Mouse (Mus musculus) CH12.LX (cell line): Measurements from ENCODE around the gene Csnk2b. TPM values are rescaled to one million over a fixed set of nuclear protein-coding genes. Genes with fewer than 3 reads are reported as not detected.

Source experiments
- DNase-seq: peaks from one replicate; pipeline ENCODE4 v3.0.0-alpha.2; 2013; ENCODE audit errors: extremely low read depth
- H3K27ac ChIP-seq: 2 replicates; pipeline ENCODE4 v1.5.1; 2012; ENCODE audit warnings: low read depth, mild to moderate bottlenecking, control low read depth, moderate library complexity; ENCODE audit not compliant: insufficient read depth
- H3K27me3 ChIP-seq: replicated peaks from 2 replicates; pipeline ENCODE3; 2012; ENCODE audit warnings: inconsistent platforms
- H3K36me3 ChIP-seq, 2 experiments: replicated peaks in 1 of 2; 2 replicates each; pipeline versions ENCODE3 to v1.6.1; 2012; ENCODE audit warnings: inconsistent platforms in 1 of 2, low read length in 1 of 2, mild to moderate bottlenecking in 1 of 2, mixed read lengths in 1 of 2, moderate library complexity in 1 of 2; ENCODE audit not compliant: control insufficient read depth in 1 of 2, insufficient read depth in 1 of 2
- H3K4me1 ChIP-seq, 2 experiments: 2 replicates each; pipeline ENCODE4 v1.6.1; 2012; ENCODE audit warnings: inconsistent platforms in 1 of 2, moderate library complexity in 1 of 2; ENCODE audit not compliant: insufficient read depth in 2 of 2, control insufficient read depth in 1 of 2
- H3K4me2 ChIP-seq: 2 replicates; pipeline ENCODE4 v1.6.1; 2012; ENCODE audit warnings: low read depth, mild to moderate bottlenecking, control low read depth; ENCODE audit not compliant: poor library complexity, insufficient read depth, severe bottlenecking
- H3K4me3 ChIP-seq, 3 experiments: fragments of 150-350 bp in 1 of 3; sonication (generic) in 1 of 3; replicated peaks in 1 of 3; 2 replicates each; pipeline versions ENCODE3 to v1.5.1; 2011 to 2012; ENCODE audit warnings: low read depth in 2 of 3, low read length in 2 of 3, mild to moderate bottlenecking in 2 of 3, moderate library complexity in 2 of 3, control low read depth in 1 of 3, improper control_type of control experiment in 1 of 3, inconsistent platforms in 1 of 3, mixed read lengths in 1 of 3; ENCODE audit not compliant: poor library complexity in 1 of 3
- H3K79me2 ChIP-seq: replicated peaks from 2 replicates; pipeline ENCODE4 v1.6.1; 2012; ENCODE audit warnings: mild to moderate bottlenecking, moderate library complexity; ENCODE audit not compliant: control insufficient read depth, poor library complexity, insufficient read depth, severe bottlenecking; ENCODE audit errors: extremely low read depth
- H3K9ac ChIP-seq: 2 replicates; pipeline ENCODE4 v1.6.1; 2012; ENCODE audit warnings: low read depth, mild to moderate bottlenecking, control low read depth, moderate library complexity; ENCODE audit not compliant: insufficient read depth
- H3K9me3 ChIP-seq: replicated peaks from 2 replicates; pipeline ENCODE3; 2012; ENCODE audit warnings: low read length, inconsistent platforms, mixed read lengths
- CHD1 ChIP-seq: IDR thresholded peaks from 2 replicates; pipeline ENCODE4 v1.6.1; 2012; ENCODE audit warnings: low read depth, low read length, improper control_type of control experiment, inconsistent platforms
- CTCF ChIP-seq, 2 experiments: IDR thresholded peaks in 1 of 2; conservative IDR thresholded peaks in 1 of 2; 2 replicates each; pipeline ENCODE4 v1.5.1; 2011 to 2012; ENCODE audit warnings: low read depth in 2 of 2, low read length in 2 of 2, improper control_type of control experiment in 1 of 2, inconsistent platforms in 1 of 2, mild to moderate bottlenecking in 1 of 2, moderate library complexity in 1 of 2
- ELF1 ChIP-seq: IDR thresholded peaks from 2 replicates; pipeline ENCODE4 v1.6.1; 2014; ENCODE audit warnings: low read depth, mild to moderate bottlenecking, inconsistent platforms, low read length, improper control_type of control experiment
- MEF2A ChIP-seq: IDR thresholded peaks from 2 replicates; pipeline ENCODE4 v1.6.1; 2014; ENCODE audit warnings: low read depth, mild to moderate bottlenecking, inconsistent platforms, low read length, improper control_type of control experiment, borderline replicate concordance
- POLR2A ChIP-seq: IDR thresholded peaks from 2 replicates; pipeline ENCODE4 v1.6.1; 2011; ENCODE audit warnings: low read depth, mild to moderate bottlenecking, improper control_type of control experiment, low read length
- POLR2AphosphoS2 ChIP-seq: IDR thresholded peaks from 2 replicates; pipeline ENCODE4 v1.6.1; 2011; ENCODE audit warnings: low read depth, low read length, improper control_type of control experiment
- TCF12 ChIP-seq: IDR thresholded peaks from 2 replicates; pipeline ENCODE4 v1.6.1; 2014; ENCODE audit warnings: low read depth, mild to moderate bottlenecking, inconsistent platforms, low read length, improper control_type of control experiment
- ZC3H11A ChIP-seq: IDR thresholded peaks from 2 replicates; pipeline ENCODE4 v1.6.1; 2012; ENCODE audit warnings: low read depth, mild to moderate bottlenecking, inconsistent platforms, low read length, improper control_type of control experiment
- ZNF384 ChIP-seq: IDR thresholded peaks from 2 replicates; pipeline ENCODE4 v1.6.1; 2012; ENCODE audit warnings: low read depth, low read length, improper control_type of control experiment, inconsistent platforms
- dilution Hi-C: fragments of 300-500 bp; cut with MboI; formaldehyde crosslinking; loops from 2 replicates; pipeline ENCODE4 v1.14.3; 2020; ENCODE audit warnings: low sequenced_read_pairs; ENCODE audit not compliant: extremely low pct_unique_long_range_greater_than_20kb, extremely low pct_ligation_motif_present
- in situ Hi-C: fragments of 300-500 bp; cut with MboI; formaldehyde crosslinking; loops from 3 replicates; pipeline ENCODE4 v1.14.3; 2019; ENCODE audit warnings: low sequenced_read_pairs, low pct_ligation_motif_present, low pct_unique_long_range_greater_than_20kb, mixed read lengths
- polyA plus RNA-seq: library from polyadenylated mRNA; unstranded; fragments of >175 nt; gene quantifications from 2 replicates; pipeline ENCODE4 v1.2.1, GENCODE M21; 2012; ENCODE audit warnings: low read depth; ENCODE audit not compliant: insufficient read length
- total RNA-seq, 2 experiments: library from RNA; depleted of rRNA; stranded (reverse); fragments of 300-350 nt in 1 of 2; fragments of >200 nt in 1 of 2; gene quantifications; 2 replicates each; pipeline ENCODE4 v1.2.3; 2012 to 2014

The Csnk2b gene
- total and polyA plus RNA-seq, 3 experiments: 89.3 to 348 (median 130) TPM

DNA sequence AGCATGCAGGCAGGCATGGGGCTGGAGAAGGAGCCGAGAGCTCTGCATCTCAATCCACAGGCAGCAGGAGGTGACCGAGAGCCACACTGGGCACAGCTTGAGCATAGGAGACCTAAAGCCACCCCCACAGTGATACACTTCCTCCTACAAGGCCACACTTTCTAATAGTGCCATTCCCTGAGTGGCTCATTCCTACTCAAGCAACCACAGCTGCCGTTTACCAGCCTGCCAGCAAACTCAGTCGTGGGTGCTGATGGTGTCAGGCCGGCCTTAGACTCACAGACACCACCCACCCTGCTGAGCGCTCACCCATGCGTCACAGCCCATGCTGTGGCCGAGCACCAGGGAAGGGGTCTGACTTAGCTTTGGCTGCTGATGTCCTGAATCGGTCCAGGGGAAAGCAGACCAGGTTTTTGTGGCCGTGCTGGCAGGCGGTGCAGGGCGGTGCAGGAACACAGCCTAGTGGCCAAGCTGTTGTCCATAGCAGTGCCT, 24.6 kb downstream of the Csnk2b start:
- dilution Hi-C loops: no loop called here
- H3K4me3 ChIP-seq: no peak overlapping the region
- no peak overlapping the region for H3K4me2 ChIP-seq
- in situ Hi-C loops: no loop called here
- H3K79me2 ChIP-seq: no peaks in the 10 kb centered on the region
- peaks cover 0 to 10% of the 10 kb centered on the region in 2 experiments; a peak in 2 of 4 replicates for H3K4me1 ChIP-seq
- H3K36me3 ChIP-seq: peaks cover 59 to 91% of the 10 kb centered on the region in 2 experiments
- H3K9ac ChIP-seq: no peak overlapping the region
- no peaks in the 10 kb centered on the region for H3K27me3 ChIP-seq
- H3K27ac ChIP-seq: no peak overlapping the region
- TF ChIP-seq ZC3H11A (no peak), POLR2AphosphoS2 (no peak), POLR2A (no peak)
- no peak for DNase-seq
- no peaks in the 10 kb centered on the region for H3K9me3 ChIP-seq

DNA sequence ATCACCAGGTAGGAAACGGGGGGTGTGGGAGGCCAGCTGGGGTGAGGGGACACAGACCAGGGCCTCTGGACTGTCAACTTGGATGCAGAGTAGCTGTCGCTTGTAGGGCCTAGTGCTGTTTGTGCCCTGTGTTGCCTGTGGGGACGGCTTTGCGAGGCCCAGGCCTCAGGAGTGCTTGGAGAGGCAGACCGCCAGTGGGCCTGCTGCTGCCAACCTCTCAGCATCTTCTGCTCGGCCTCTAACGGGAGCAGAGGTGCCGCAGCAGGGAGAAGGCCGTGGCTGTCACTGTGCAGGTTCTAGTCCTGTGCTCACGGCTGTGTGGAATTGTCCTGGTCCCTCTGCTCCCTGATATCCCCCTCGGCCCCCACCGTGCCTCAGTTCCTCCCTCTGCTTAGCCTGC, 25.3 kb downstream of the Csnk2b start:
- in situ Hi-C loops: no loop called here
- Histone ChIP-seq H3K79me2 (no peaks in the 10 kb centered on the region), H3K4me3 (no peak overlapping the region), H3K36me3 (peaks cover 57 to 90% of the 10 kb centered on the region in 2 experiments), H3K9ac (no peak overlapping the region), H3K4me1 (peaks cover 0 to 10% of the 10 kb centered on the region in 2 experiments; a peak in 2 of 4 replicates), H3K27ac (no peak overlapping the region), H3K9me3 (no peaks in the 10 kb centered on the region), H3K4me2 (no peak overlapping the region), H3K27me3 (no peaks in the 10 kb centered on the region)
- DNase-seq: no peak
- dilution Hi-C loops: no loop called here
- TF ChIP-seq CTCF (conservative IDR thresholded peaks at IDR 0.05 in 1 of 2, IDR thresholded peaks at IDR 0.05 in 1 of 2; ENCODE audit: low read depth in 2 of 2, low read length in 2 of 2) (no peak), CHD1 (no peak), MEF2A (no peak), TCF12 (no peak)

DNA sequence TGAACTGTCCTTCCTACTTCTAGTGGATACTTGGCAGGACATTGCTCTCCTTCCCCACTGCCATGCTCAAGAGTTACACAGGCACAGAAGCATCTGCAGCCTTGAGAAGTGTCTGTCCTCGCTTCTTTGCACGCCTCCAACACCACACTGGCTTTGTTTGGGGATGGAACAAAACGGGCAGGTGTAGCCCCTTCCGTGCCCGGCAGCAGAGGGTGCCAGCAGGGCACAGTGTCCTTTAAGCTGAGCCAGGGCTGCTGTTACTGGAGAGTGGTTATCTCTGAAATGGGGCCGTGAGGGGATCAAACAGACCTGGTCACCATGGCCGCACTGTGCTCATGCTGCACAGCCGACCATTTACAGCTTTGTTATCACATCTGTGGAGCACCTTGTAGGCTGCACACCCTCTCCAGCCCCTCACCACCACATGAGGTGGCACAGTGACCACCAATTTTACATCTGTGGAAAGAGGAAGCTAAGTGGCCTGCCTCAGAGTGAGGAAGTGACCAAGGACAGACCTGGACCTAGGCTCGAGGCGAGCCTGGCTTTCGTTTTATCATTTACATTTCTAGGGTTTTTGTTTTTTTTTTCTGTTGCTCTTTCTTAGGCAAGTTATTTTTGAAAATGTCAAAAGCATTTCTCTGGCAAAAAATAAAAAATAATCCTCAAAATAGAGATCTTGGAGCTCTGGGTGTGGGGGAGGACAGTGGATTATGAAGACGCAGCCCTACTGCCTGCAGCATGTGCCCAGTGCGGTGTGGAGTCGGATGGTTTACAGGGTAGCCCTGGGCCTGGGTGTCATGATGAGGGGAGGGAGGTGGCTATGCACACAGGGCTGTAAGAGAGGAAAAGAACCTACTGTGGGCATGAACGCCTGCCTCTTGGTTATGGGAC, 27.1 kb downstream of the Csnk2b start:
- Histone ChIP-seq H3K27ac (no peak overlapping the region), H3K79me2 (no peaks in the 10 kb centered on the region; the same call in 1 of the 2 replicates), H3K4me3 (no peak overlapping the region), H3K4me2 (no peak overlapping the region), H3K36me3 (peaks cover 42 to 85% of the 10 kb centered on the region in 2 experiments), H3K9me3 (no peaks in the 10 kb centered on the region), H3K9ac (no peak overlapping the region), H3K4me1 (peaks cover 3 to 20% of the 10 kb centered on the region in 2 experiments), H3K27me3 (no peaks in the 10 kb centered on the region)
- dilution Hi-C loops: no loop called here
- peak; percentile 20; the same call in 1 of the 2 replicates for TF ChIP-seq ZNF384
- TF ChIP-seq ELF1: no peak
- no peak for DNase-seq
- in situ Hi-C loops: no loop called here
